Mouse (Mus musculus) ES-Bruce4 (cell line): ENCODE results near the gene Gm960.

Experiments used
- CTCF ChIP-seq: IDR thresholded peaks from one replicate; pipeline ENCODE4 v1.8.1; 2011; ENCODE audit warnings: low read depth, low read length
- EP300 ChIP-seq: IDR thresholded peaks from 2 replicates; pipeline ENCODE4 v1.6.1; 2011; ENCODE audit warnings: low read depth, low read length; ENCODE audit not compliant: insufficient read depth

DNA sequence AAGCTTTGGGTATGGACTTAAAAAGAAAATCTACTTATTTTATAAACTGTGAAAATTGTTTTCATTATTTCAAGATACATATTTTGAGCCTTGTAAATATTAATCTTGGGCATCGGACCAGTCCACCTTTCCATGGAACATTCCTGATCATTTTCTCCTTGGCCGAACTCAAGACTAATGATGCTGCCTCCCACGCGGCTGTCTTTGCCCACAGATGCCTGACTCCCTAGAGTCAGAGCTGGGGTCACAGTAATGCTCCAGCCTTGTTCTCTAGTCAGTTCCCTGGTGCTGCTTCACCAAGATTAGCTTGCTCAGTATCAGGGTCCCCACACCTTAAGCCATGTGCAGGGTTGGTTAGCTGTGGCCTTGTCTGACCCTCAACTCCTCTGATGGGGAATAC is 92.8 kb downstream of the Gm960 start:
- TF ChIP-seq CTCF, result no peak
- no peak for TF ChIP-seq EP300
